Mouse (Mus musculus) olfactory bulb, adult 2 months (tissue): Measurements from ENCODE around the gene Prkn.

Experiments used
- CTCF ChIP-seq: fragments of 200-500 bp; IDR thresholded peaks from 2 replicates; pipeline ENCODE4 v1.5.1; 2012; ENCODE audit warnings: low read depth, mild to moderate bottlenecking, low read length, moderate library complexity; ENCODE audit not compliant: insufficient read depth
- POLR2A ChIP-seq: fragments of 200-500 bp; IDR thresholded peaks from 2 replicates; pipeline ENCODE4 v1.6.1; 2012; ENCODE audit warnings: mild to moderate bottlenecking, low read depth, low read length, moderate library complexity; ENCODE audit not compliant: insufficient read depth

DNA sequence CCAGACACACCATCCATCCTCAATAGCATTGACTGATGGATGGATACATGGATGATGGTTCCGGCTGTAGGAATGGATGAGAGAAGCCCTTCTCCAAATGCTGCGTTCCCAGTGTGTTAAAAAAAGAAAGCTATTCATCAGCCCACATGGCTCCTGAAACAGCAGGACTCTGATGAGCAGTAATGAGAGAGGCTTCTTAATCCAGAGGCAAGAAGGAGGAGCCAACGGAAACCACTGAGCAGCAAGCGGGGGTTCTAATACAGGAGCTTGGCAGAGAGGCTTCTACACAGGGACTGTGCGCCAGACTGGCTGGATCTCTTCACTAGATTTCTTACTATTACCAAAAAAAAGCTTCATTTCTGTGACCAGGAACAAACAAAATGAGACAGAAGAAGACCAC, 1093.6 kb downstream of the Prkn start:
- TF ChIP-seq CTCF (no peak), POLR2A (no peak)
